In genomic region chr3:134199892-134200291, GRCm38 (mm10) we compare ENCODE assay signal across 11 mouse cellular contexts. TPM values are rescaled to one million over a fixed set of nuclear protein-coding genes. Genes with fewer than 3 reads are reported as not detected.
DNase-seq lines count a peak whose midpoint lies in the region; ATAC-seq lines count a peak whose summit lies in the region.
"Had no signal": no experiment of that assay in that cellular context is flagged by ENCODE, and none has a peak within 500 bp of the region (broad histone marks: within the 10 kb centered on the region; RNA-seq: fewer than 3 reads in every experiment).

No protein-coding gene starts in this region.

- 77% methylated on average over 9 of the region's 9 CpGs for WGBS in forebrain, embryonic 16.5 days
- WGBS in forebrain, embryonic 14.5 days = 77% methylated on average over 9 of the region's 9 CpGs
- 3% methylated on average over 9 of the region's 9 CpGs for WGBS in liver, embryonic 13.5 days (ENCODE audit: insufficient replicate concordance)

- 0 out of 2 replicates have a peak, but pooled peaks cover 5% of the 10 kb centered on the region for H3K4me1 ChIP-seq in forebrain, embryonic 16.5 days (replicated peaks; ENCODE audit: control insufficient read depth, insufficient read depth, low read length)
- no peaks in the 10 kb centered on the region for H3K4me1 ChIP-seq in forebrain, embryonic 14.5 days (ENCODE audit: control insufficient read depth, insufficient read depth, low read length)
- H3K4me1 ChIP-seq in liver, embryonic 13.5 days (replicated peaks) = no peaks in the 10 kb centered on the region
- H3K4me1 ChIP-seq: forebrain, embryonic 10.5 days had no signal

- peak overlapping the region; percentile 19; the same call in 1 of the 2 replicates for H3K27ac ChIP-seq in forebrain, embryonic 16.5 days (ENCODE audit: low read length)
- no peak overlapping the region for H3K27ac ChIP-seq in forebrain, embryonic 14.5 days (ENCODE audit: low read depth, low read length)
- no peak overlapping the region for H3K27ac ChIP-seq in liver, embryonic 13.5 days
- H3K27ac ChIP-seq: forebrain, embryonic 10.5 days; hindbrain, postnatal 0 days; midbrain, embryonic 13.5 days had no signal

- no peaks in the 10 kb centered on the region for H3K36me3 ChIP-seq in forebrain, embryonic 16.5 days (ENCODE audit: control insufficient read depth, insufficient read depth)
- no peaks in the 10 kb centered on the region for H3K36me3 ChIP-seq in forebrain, embryonic 14.5 days (ENCODE audit: control insufficient read depth, insufficient read depth, low read length)
- H3K36me3 ChIP-seq in liver, embryonic 13.5 days = no peaks in the 10 kb centered on the region
- H3K36me3 ChIP-seq: forebrain, embryonic 10.5 days; midbrain, embryonic 13.5 days had no signal

- H3K4me2 ChIP-seq in forebrain, embryonic 16.5 days (ENCODE audit: low read length) = no peak overlapping the region
- no peak overlapping the region for H3K4me2 ChIP-seq in forebrain, embryonic 14.5 days (ENCODE audit: low read length)
- 0 out of 2 replicates have a peak overlapping the region, but pooled peaks have one; percentile 19 for H3K4me2 ChIP-seq in liver, embryonic 13.5 days
- H3K4me2 ChIP-seq: midbrain, embryonic 13.5 days had no signal

- no peaks in the 10 kb centered on the region for H3K27me3 ChIP-seq in forebrain, embryonic 16.5 days (replicated peaks; ENCODE audit: control insufficient read depth, insufficient read depth, low read length)
- no peaks in the 10 kb centered on the region for H3K27me3 ChIP-seq in forebrain, embryonic 14.5 days (replicated peaks; ENCODE audit: control insufficient read depth, insufficient read depth, low read length)
- no peaks in the 10 kb centered on the region for H3K27me3 ChIP-seq in liver, embryonic 13.5 days
- H3K27me3 ChIP-seq: midbrain, embryonic 13.5 days had no signal

- no peak overlapping the region for H3K9ac ChIP-seq in forebrain, embryonic 16.5 days (replicated peaks; ENCODE audit: low read depth, low read length)
- H3K9ac ChIP-seq in forebrain, embryonic 14.5 days (ENCODE audit: low read length) = no peak overlapping the region
- no peak overlapping the region for H3K9ac ChIP-seq in liver, embryonic 13.5 days
- H3K9ac ChIP-seq: midbrain, embryonic 13.5 days had no signal

- no peak overlapping the region for H3K4me3 ChIP-seq in forebrain, embryonic 16.5 days (replicated peaks; ENCODE audit: low read length)
- no peak overlapping the region for H3K4me3 ChIP-seq in forebrain, embryonic 14.5 days (ENCODE audit: low read depth, low read length)
- H3K4me3 ChIP-seq in liver, embryonic 13.5 days (replicated peaks) = no peak overlapping the region
- H3K4me3 ChIP-seq: forebrain, embryonic 10.5 days; midbrain, embryonic 13.5 days had no signal

- DNase-seq in forebrain, embryonic 14.5 days (ENCODE audit: low spot score) = no peak
- DNase-seq in 3134 (ENCODE audit: extremely low read depth, insufficient read length, low spot score) = peak; percentile 4
- DNase-seq in heart, adult 9 months (ENCODE audit: low spot score in 2 of 2) = peak; percentile 4 to 27
- no peak for DNase-seq in liver, embryonic 13.5 days
- DNase-seq in urinary bladder, postnatal 10 days (ENCODE audit: low spot score) = no peak
- no peak for DNase-seq in Muller cell, postnatal 12 days (ENCODE audit: inconsistent ontology term)

- no peak for ATAC-seq in forebrain, embryonic 16.5 days
- ATAC-seq in forebrain, embryonic 14.5 days = no peak
- no peak for ATAC-seq in liver, embryonic 13.5 days (ENCODE audit: low read depth)
- ATAC-seq in erythroid progenitor cell, adult 5-6 weeks (replicated peaks; ENCODE audit: low FRiP score, poor library complexity, severe bottlenecking) = no peak
- ATAC-seq: hindbrain, postnatal 0 days; midbrain, embryonic 13.5 days had no signal

- H3K9me3 ChIP-seq in forebrain, embryonic 16.5 days (ENCODE audit: control insufficient read depth, low read length) = no peaks in the 10 kb centered on the region
- H3K9me3 ChIP-seq in forebrain, embryonic 14.5 days (replicated peaks; ENCODE audit: control insufficient read depth, low read length) = no peaks in the 10 kb centered on the region
- H3K9me3 ChIP-seq in liver, embryonic 13.5 days (replicated peaks) = no peaks in the 10 kb centered on the region
- H3K9me3 ChIP-seq: forebrain, embryonic 10.5 days; midbrain, embryonic 13.5 days had no signal

RNA-seq across cellular contexts. Expression of gene Cxxc4, which starts 36.4 kb away (rescaled TPM):
- 12.3 and 15.3 TPM in 2 replicates for polyA plus RNA-seq in forebrain, embryonic 16.5 days (2015; fragmentation: Nextera tagmentation; extraction: Ambion mirVana)
- 18.2 and 20.5 TPM in 2 replicates for polyA plus RNA-seq in forebrain, embryonic 14.5 days (2014; fragmentation: Nextera tagmentation; extraction: Ambion mirVana)
- polyA plus RNA-seq in liver, embryonic 13.5 days (2015; fragmentation: Nextera tagmentation; extraction: Ambion mirVana) = 0.33 and 0.42 TPM in 2 replicates
- total RNA-seq in erythroid progenitor cell, adult 5-6 weeks (2015; ENCODE audit: low replicate concordance) = 4.2 TPM in 1 of 2 replicates, not detected in the other
- total RNA-seq in erythroid progenitor cell, adult 5-6 weeks (2017; ENCODE audit: low replicate concordance) = not detected in 2 replicates

Comparison
In these comparisons a context has a peak if more than half of its experiments do, and no peak if none do; other contexts are left out.
1. DNase-seq: peak in 3134 (single experiment) and heart, adult 9 months (2 of 2); none in forebrain, embryonic 14.5 days (single experiment), liver, embryonic 13.5 days (single experiment), urinary bladder, postnatal 10 days (single experiment) and Muller cell, postnatal 12 days (single experiment).